Mouse (Mus musculus) lung, embryonic 15.5 days (tissue): ENCODE data around the gene Olfr1154. TPM values are rescaled to one million over a fixed set of nuclear protein-coding genes. Genes with fewer than 3 reads are reported as not detected.

Experiments
- ATAC-seq: fragments of 200-750 bp; cut with Nextera tagmentation; 2 replicates; pipeline ENCODE4 v1.8.0; 2017; ENCODE audit warnings: moderate number of reproducible peaks, borderline replicate concordance; ENCODE audit not compliant: low FRiP score, low TSS enrichment; ENCODE audit errors: extremely low read depth
- H3K27ac ChIP-seq: fragments of 300-500 bp; sonication (generic); 2 replicates; pipeline ENCODE4 v1.5.1; 2015; ENCODE audit warnings: moderate library complexity, mild to moderate bottlenecking, inconsistent platforms
- H3K27me3 ChIP-seq: fragments of 300-500 bp; sonication (generic); 2 replicates; pipeline ENCODE4 v1.6.1; 2015; ENCODE audit warnings: inconsistent platforms
- H3K36me3 ChIP-seq: fragments of 300-500 bp; sonication (generic); 2 replicates; pipeline ENCODE4 v1.6.1; 2015; ENCODE audit warnings: inconsistent platforms
- H3K4me1 ChIP-seq: fragments of 300-500 bp; sonication (generic); 2 replicates; pipeline ENCODE4 v1.6.1; 2015; ENCODE audit warnings: inconsistent platforms
- H3K4me2 ChIP-seq: fragments of 300-500 bp; sonication (generic); 2 replicates; pipeline ENCODE4 v1.6.1; 2015; ENCODE audit warnings: inconsistent platforms, mild to moderate bottlenecking, moderate library complexity
- H3K4me3 ChIP-seq: fragments of 300-500 bp; sonication (generic); 2 replicates; pipeline ENCODE4 v1.5.1; 2015; ENCODE audit warnings: mild to moderate bottlenecking, inconsistent platforms
- H3K9ac ChIP-seq: fragments of 300-500 bp; sonication (generic); 2 replicates; pipeline ENCODE4 v1.6.1; 2015; ENCODE audit warnings: inconsistent platforms
- H3K9me3 ChIP-seq: fragments of 300-500 bp; sonication (generic); 2 replicates; pipeline ENCODE4 v1.6.1; 2016; ENCODE audit warnings: inconsistent platforms
- WGBS: fragments of 180-500 bp; shearing (Covaris S2); methylation state at CpG from one replicate; pipeline ENCODE4 v1.1.7; 2015; 5-methylcytosine and 5-hydroxymethylcytosine counted together
- polyA plus RNA-seq: library from polyadenylated mRNA; unstranded; fragments of >200 nt; fragmentation: Nextera tagmentation; extraction: Ambion mirVana; gene quantifications from 2 replicates; pipeline ENCODE4 v1.2.1, GENCODE M21; 2015

Olfr1154 gene
- polyA plus RNA-seq = not detected in 2 replicates

- Histone ChIP-seq H3K4me1 (no peaks in the 10 kb centered on the region), H3K36me3 (no peaks in the 10 kb centered on the region), H3K27ac (no peak within 1 kb of the TSS), H3K4me3 (no peak within 1 kb of the TSS), H3K9me3 (no peaks in the 10 kb centered on the region), H3K27me3 (no peaks in the 10 kb centered on the region), H3K9ac (no peak within 1 kb of the TSS), H3K4me2 (no peak within 1 kb of the TSS)
- WGBS = 85% methylated on average over 1 of the region's 1 CpGs
- ATAC-seq = no peak
Measured at GRCm38 (mm10) chr2:87905066-87905465, at the start of gene Olfr1154. Gene Olfr1154 (minus strand): TSS chr2:87905166.

- no peaks in the 10 kb centered on the region for H3K36me3 ChIP-seq
- no peaks in the 10 kb centered on the region for H3K4me1 ChIP-seq
- no peaks in the 10 kb centered on the region for H3K9me3 ChIP-seq
- ATAC-seq = no peak
- H3K27ac ChIP-seq = no peak within 1 kb of the TSS
- no peak within 1 kb of the TSS for H3K4me2 ChIP-seq
- H3K4me3 ChIP-seq = no peak within 1 kb of the TSS
- H3K27me3 ChIP-seq = no peaks in the 10 kb centered on the region
- H3K9ac ChIP-seq = no peak within 1 kb of the TSS
Measured at GRCm38 (mm10) chr2:87953000-87953399, 48.0 kb upstream of the Olfr1154 start, which contains the start of gene Olfr1156. Gene Olfr1156 (minus strand): TSS chr2:87953100.

- H3K4me1 ChIP-seq = no peaks in the 10 kb centered on the region
- no peak within 1 kb of the TSS for H3K27ac ChIP-seq
- H3K4me2 ChIP-seq = no peak within 1 kb of the TSS
- H3K9ac ChIP-seq = no peak within 1 kb of the TSS
- H3K27me3 ChIP-seq = no peaks in the 10 kb centered on the region
- no peaks in the 10 kb centered on the region for H3K36me3 ChIP-seq
- no peak within 1 kb of the TSS for H3K4me3 ChIP-seq
- 96% methylated on average over 1 of the region's 1 CpGs for WGBS
- ATAC-seq = no peak
- H3K9me3 ChIP-seq = no peaks in the 10 kb centered on the region
Measured at GRCm38 (mm10) chr2:87945037-87945436, 40.1 kb upstream of the Olfr1154 start, which contains the start of gene Olfr1155. Gene Olfr1155 (minus strand): TSS chr2:87945137.

GRCm38 (mm10) chr2:87894662-87895061 lies 10.3 kb downstream of the Olfr1154 start, which contains the start of gene Olfr1153:
Gene Olfr1153 (plus strand): TSS chr2:87894962.
- H3K4me1 ChIP-seq = no peaks in the 10 kb centered on the region
- H3K27ac ChIP-seq = no peak within 1 kb of the TSS
- ATAC-seq = no peak
- WGBS = 68% methylated on average over 1 of the region's 1 CpGs
- H3K4me2 ChIP-seq = no peak within 1 kb of the TSS
- no peak within 1 kb of the TSS for H3K9ac ChIP-seq
- H3K36me3 ChIP-seq = no peaks in the 10 kb centered on the region
- no peaks in the 10 kb centered on the region for H3K9me3 ChIP-seq
- no peaks in the 10 kb centered on the region for H3K27me3 ChIP-seq
- H3K4me3 ChIP-seq = no peak within 1 kb of the TSS

- ATAC-seq = no peak
- H3K4me3 ChIP-seq = no peak within 1 kb of the TSS
- no peaks in the 10 kb centered on the region for H3K4me1 ChIP-seq
- H3K4me2 ChIP-seq = no peak within 1 kb of the TSS
- no peaks in the 10 kb centered on the region; the same call in 1 of the 2 replicates for H3K9me3 ChIP-seq
- H3K36me3 ChIP-seq = no peaks in the 10 kb centered on the region
- no peaks in the 10 kb centered on the region for H3K27me3 ChIP-seq
- H3K27ac ChIP-seq = no peak within 1 kb of the TSS
- no peak within 1 kb of the TSS for H3K9ac ChIP-seq
Measured at GRCm38 (mm10) chr2:87866192-87866591, 38.8 kb downstream of the Olfr1154 start, which contains the start of gene Olfr1152. Gene Olfr1152 (plus strand): TSS chr2:87866492.

- WGBS = 81% methylated on average over 1 of the region's 1 CpGs
- Histone ChIP-seq H3K4me1 (no peaks in the 10 kb centered on the region), H3K27ac (no peak within 1 kb of the TSS)
Measured at GRCm38 (mm10) chr2:87855562-87855961, 49.4 kb downstream of the Olfr1154 start, which contains the start of gene Olfr1151. Gene Olfr1151 (plus strand): TSS chr2:87855862.

More at GRCm38 (mm10) chr2:87855562-87855961, 49.4 kb downstream of the Olfr1154 start, which contains the start of gene Olfr1151:
- Histone ChIP-seq H3K4me2 (no peak within 1 kb of the TSS), H3K36me3 (no peaks in the 10 kb centered on the region), H3K4me3 (no peak within 1 kb of the TSS), H3K9me3 (no peaks in the 10 kb centered on the region), H3K27me3 (no peaks in the 10 kb centered on the region), H3K9ac (no peak within 1 kb of the TSS)
- ATAC-seq = no peak

Other genes starting within 250 kb of the Olfr1154 start
- not detected in 2 replicates for gene Olfr1134, start 246.7 kb downstream of the Olfr1154 start, polyA plus RNA-seq
- gene Olfr1135, start 231.5 kb downstream of the Olfr1154 start, polyA plus RNA-seq = not detected in 2 replicates
- not detected in 2 replicates for gene Olfr1136, start 211.2 kb downstream of the Olfr1154 start, polyA plus RNA-seq
- gene Olfr1137, start 192.0 kb downstream of the Olfr1154 start, polyA plus RNA-seq = not detected in 2 replicates
- not detected in 2 replicates for gene Olfr1138, start 165.2 kb downstream of the Olfr1154 start, polyA plus RNA-seq
- gene Olfr1140, start 161.4 kb downstream of the Olfr1154 start, polyA plus RNA-seq = not detected in 2 replicates
- not detected in 2 replicates for gene Olfr1141, start 151.2 kb downstream of the Olfr1154 start, polyA plus RNA-seq
- gene Olfr152, start 125.7 kb downstream of the Olfr1154 start, polyA plus RNA-seq = not detected in 2 replicates
- not detected in 2 replicates for gene Olfr1143, start 104.6 kb downstream of the Olfr1154 start, polyA plus RNA-seq
- not detected in 2 replicates for gene Olfr1145, start 95.3 kb downstream of the Olfr1154 start, polyA plus RNA-seq
- gene Olfr1148, start 74.6 kb downstream of the Olfr1154 start, polyA plus RNA-seq = not detected in 2 replicates
- not detected in 2 replicates for gene Olfr1150-ps1, start 61.2 kb downstream of the Olfr1154 start, polyA plus RNA-seq
- gene Olfr1151, start 49.3 kb downstream of the Olfr1154 start, polyA plus RNA-seq = not detected in 2 replicates
- not detected in 2 replicates for gene Olfr1152, start 38.7 kb downstream of the Olfr1154 start, polyA plus RNA-seq
- not detected in 2 replicates for gene Olfr1153, start 10.2 kb downstream of the Olfr1154 start, polyA plus RNA-seq
- not detected in 2 replicates for gene Olfr1155, start 40.0 kb upstream of the Olfr1154 start, polyA plus RNA-seq
- gene Olfr1156, start 47.9 kb upstream of the Olfr1154 start, polyA plus RNA-seq = not detected in 2 replicates
- gene Olfr1157, start 63.1 kb upstream of the Olfr1154 start, polyA plus RNA-seq = not detected in 2 replicates
- gene Olfr74, start 69.5 kb upstream of the Olfr1154 start, polyA plus RNA-seq = not detected in 2 replicates
- not detected in 2 replicates for gene Olfr1158, start 84.9 kb upstream of the Olfr1154 start, polyA plus RNA-seq
- gene Olfr1160, start 103.1 kb upstream of the Olfr1154 start, polyA plus RNA-seq = not detected in 2 replicates
- not detected in 2 replicates for gene Olfr1161, start 117.6 kb upstream of the Olfr1154 start, polyA plus RNA-seq
- 0.05 TPM in 1 of 2 replicates, not detected in the other for gene Olfr73, start 132.5 kb upstream of the Olfr1154 start, polyA plus RNA-seq
- not detected in 2 replicates for gene Olfr1162, start 146.0 kb upstream of the Olfr1154 start, polyA plus RNA-seq
- not detected in 2 replicates for gene Olfr1163, start 166.7 kb upstream of the Olfr1154 start, polyA plus RNA-seq
- gene Olfr1164, start 188.8 kb upstream of the Olfr1154 start, polyA plus RNA-seq = not detected in 2 replicates
- not detected in 2 replicates for gene Olfr1166, start 223.1 kb upstream of the Olfr1154 start, polyA plus RNA-seq